Mouse (Mus musculus): ENCODE measurements around the gene Fbxo41. TPM values are rescaled to one million over a fixed set of nuclear protein-coding genes. Genes with fewer than 3 reads are reported as not detected.

Fbxo41 gene
- total RNA-seq, 4 experiments from 2014 or later, result 0.03 TPM; not detected in 2

DNA sequence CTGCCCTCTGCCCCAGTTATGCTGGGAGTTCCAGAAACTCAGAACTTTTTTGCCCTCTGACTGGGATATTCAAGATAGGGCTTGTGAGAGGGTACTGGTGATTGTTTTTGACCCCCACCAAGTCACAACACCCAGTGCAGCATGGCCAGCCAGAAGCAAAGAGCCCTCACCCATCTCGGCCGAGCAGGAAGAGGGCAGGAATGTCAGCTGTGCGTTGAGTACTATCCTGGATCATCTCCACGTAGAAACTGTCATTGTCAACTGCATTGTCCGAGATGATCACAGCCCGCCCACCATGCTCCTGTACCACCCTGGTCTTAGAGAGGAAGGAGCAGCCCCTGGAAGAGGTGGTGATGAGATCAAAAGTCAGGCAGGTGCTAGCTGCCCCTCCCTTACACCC lies 55.4 kb downstream of the Fbxo41 start:
- DNase-seq (ENCODE audit: low spot score), result no peak

DNA sequence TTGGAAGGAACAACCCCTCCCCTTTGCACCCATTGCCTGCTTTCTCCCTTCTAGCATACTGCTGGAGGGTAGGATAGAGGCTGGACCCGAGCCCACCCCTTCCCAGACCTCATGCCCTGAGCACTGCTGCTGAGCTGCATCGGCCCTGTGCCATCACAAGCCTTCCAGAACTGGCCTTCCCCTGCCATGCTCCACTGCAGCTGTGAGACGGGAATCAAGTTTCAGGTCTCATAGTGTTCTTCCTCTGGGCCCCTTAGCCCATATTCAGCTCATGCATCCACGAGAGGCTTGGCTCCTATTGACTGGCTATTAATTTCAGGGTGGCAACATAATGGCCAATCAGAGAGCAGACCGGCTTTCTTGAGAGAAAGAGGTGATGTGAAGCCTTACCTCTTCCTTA lies 57.5 kb downstream of the Fbxo41 start:
- DNase-seq (ENCODE audit: low spot score), result no peak

DNA sequence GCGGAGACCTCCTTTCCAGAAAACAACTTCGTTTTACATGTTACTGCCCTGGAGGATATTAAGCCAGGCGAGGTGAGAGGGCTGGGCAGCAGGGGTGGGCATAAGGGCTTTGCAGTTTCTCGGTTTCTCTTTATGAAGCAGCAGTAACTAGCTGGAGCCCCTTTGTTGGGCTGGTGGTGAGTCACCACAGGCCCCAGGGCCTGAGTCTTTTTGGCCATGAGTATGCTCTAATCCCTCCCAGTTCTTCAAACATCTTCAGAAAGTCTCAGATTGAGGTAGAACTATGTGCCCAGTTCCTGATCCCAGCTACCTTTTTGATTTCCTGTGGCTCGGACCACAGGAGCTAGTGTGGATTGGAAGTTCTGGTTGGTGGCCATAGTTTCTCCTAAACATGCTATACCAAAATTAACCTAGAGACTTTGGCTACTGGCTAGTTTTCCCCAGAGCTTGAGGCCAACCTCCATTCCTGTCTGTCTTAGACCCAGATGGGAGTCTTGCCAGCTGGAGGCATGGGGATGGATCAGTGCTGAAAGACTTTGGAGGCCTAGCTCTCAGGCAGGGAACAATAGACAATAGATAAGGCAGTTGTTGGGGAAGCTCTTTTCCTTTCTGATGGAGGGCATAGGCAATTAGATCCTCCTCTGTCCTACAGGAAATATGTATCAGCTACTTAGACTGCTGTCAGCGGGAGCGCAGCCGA lies 58.4 kb downstream of the Fbxo41 start:
- DNase-seq (ENCODE audit: low spot score), result no peak

DNA sequence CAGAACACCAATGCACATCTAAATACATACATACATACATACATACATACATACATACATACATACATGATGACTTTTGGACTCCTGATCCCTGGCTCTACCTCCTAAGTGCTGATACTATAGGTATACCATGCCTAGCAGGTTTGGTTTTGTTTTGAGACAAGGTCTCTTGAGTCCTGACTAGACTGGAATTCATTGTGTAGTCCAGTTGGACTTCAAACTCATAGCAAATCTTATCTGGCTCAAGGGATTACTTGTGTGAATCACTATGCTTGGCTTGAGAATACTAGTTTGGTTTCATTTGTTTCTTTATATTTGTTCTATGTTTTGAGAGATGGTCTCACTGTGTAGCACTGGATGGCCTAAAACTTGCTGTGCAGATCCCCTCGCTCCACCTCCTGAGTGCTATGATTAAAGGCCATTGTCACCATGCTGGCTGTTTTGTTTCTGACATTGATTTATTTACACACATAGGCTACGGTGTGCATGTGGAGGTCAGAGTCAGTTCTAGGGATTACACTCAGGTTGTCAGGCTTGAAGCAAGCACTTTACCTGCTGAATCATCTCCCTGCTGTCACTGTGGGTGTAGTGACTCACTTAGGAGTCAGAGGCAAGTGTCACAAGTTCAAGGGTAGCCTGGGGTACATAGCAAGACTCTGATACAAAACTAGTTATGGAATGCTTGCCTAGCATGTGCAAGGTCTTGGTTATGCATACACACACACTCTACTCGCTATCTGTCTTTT lies 59.1 kb downstream of the Fbxo41 start:
- DNase-seq (ENCODE audit: low spot score), result no peak

DNA sequence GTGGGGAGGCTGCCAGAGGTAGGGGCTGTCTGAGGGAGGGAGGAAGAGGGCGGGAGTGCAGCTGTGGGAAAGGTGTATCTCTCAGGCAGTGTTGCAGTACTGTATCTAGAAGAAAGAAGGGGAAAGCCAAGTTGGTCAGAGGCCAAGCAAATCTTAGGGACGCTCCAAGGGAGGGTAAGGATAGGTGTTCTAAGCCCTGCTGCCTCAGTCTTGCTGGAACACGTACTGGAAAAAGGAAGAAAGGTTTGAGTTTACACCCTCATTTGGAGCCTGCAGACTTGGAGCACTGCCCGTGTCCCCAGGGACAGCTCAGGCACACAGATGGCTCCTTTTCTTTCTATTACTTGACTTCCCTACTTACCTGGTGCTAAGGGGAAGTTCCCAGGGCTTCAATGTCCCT lies 61.7 kb downstream of the Fbxo41 start:
- DNase-seq (ENCODE audit: low spot score), result no peak

DNA sequence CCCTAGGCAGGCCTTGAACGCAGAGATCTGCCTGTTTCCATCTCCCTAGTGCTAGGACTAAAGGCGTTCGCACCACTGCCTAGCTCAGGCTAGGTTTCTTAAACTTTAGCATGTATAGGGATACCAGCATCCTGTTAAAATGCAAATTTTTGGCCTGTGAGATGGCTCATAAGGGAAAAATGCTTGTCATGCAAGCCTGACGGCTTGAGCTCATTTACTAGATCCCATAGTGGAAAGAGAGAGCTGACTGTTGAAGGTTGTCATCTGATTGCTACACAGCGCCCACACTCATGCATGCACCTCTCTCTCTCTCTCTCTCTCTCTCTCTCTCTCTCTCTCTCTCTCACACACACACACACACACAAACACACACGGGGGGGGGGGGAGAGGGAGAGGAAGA lies 66.2 kb downstream of the Fbxo41 start:
- no peak for DNase-seq (ENCODE audit: low spot score)

DNA sequence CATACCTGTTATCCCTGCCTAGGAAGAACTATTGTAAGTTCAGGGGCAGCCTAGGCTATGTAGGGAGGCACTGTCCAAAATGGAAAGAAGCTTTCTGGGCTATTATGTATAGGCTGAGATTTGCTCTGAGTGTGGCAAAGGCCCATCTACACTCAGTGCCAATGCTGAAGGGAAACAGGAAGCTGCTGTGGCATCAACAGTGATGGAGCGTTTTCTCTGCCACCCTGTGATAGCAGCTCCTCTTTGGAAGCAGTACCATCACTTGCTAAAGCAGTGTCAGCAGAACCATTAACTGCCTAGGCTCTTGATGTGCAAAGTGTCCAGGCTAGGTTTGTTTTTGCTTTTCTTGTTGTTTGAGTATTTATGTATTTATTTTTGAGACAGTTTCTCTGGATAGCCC lies 66.6 kb downstream of the Fbxo41 start:
- DNase-seq (ENCODE audit: low spot score), result no peak

DNA sequence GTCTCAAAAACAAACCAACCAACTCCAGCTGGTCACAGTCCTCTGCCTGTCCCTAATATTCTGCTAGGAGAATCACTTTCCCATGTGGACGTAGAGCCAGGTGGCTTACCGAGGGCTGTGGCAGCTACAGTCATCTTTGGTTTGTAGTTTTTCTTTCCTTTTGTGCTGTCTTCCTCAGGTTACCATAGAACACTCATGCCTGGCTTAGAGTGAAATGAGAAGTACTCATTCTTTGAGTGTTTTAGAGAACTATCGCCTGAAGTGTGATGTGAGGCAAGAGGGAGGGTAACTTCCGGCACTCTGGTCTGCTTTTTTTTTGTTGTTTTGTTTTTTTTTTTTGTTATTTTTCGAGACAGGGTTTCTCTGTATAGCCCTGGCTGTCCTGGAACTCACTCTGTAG lies 68.9 kb downstream of the Fbxo41 start:
- no peak for DNase-seq (ENCODE audit: low spot score)

DNA sequence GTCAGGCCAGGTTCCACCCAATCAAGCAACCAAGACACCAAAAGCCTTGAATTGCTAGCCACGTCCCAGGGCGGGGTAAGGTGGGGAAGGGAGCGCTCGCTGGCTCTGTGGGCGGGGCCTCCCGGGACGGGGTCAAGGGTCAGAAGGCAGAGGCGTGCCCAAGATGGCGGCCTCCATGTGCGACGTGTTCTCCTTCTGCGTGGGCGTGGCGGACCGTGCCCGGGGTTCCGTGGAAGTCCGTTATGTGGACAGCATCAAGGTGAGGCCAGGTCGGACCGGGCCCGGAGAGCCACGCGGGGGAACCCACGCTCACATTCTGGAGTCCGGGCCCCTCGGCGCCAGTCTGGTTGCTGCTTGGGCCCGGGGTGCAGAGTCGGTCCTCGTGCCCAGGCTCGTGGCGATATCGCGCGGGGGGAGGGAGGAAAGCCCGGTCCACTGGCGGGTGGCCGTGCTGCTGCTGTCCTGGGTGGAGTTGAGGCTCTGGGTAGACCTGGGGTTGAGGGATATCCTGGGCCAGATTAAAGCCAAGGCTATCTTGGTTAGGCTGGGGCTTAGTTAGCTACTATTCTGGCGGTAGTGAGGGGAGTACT lies 70.9 kb downstream of the Fbxo41 start, which contains the start of gene Smyd5:
TSS of gene Smyd5 (plus strand) at position 148 of the 590 bp plus-strand sequence.
- peak; percentile 79 for DNase-seq (ENCODE audit: low spot score)

DNA sequence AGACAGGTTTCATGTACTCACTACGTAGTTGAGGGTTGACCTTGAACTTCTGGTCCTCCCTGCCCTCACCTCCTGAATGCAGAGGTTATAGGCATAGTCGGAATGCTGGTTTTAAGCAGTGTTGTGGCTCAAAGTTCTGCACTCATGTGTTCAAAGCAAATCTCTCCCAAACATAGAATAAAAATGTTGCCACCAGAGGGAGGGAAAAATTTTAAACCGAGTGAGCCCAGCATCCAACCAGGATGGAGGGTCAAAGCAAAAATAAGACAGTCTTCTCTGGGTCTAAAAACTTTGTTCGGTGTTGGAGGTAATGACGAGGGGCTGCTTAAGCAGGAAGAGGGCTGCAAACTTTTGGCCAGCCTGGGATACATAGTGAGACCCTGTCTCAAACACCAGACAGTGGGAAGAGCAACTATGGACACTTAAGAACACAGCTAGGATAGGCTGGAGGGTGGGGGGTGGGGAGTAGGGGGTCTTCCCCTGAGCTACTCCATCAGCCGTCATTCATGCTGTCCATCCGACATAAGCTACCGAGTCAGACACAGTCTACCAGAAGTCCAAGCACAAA lies 71.4 kb downstream of the Fbxo41 start:
- DNase-seq (ENCODE audit: low spot score), result no peak

DNA sequence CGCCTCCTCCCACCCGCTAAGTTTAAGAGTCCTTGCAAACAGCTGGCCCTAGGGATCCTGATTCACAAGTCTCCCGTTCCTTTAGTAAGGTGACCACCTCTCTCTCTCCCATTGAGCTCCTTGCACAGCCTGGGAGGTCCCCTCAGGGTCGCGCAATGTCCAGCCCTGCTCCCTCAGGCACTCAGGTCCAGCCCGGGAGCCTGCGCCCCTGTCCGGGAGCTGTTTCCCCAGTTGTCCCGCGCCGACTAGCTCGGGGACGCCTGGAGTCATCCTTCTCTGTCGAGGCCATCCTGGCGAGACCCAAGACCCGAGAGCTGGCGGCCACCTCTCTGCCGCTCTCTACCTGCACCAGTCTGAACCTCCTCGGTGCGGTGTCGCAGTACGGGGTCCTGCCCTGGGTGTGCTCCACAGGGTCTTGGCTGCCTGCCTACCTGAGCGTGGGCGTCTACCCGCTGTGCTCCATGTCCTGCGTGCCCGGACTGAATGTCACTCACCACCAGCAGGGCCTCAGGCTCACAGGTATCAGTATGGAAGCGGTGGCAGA lies 78.9 kb downstream of the Fbxo41 start, which contains the start of gene Noto:
TSS of gene Noto (plus strand) at position 51 of the 544 bp plus-strand sequence.
- DNase-seq (ENCODE audit: low spot score), result no peak

Other genes with a start within 250 kb of the Fbxo41 start
- 1 to 10 TPM; 3.2 to 6.4 (median 4.5) TPM for gene Sfxn5, start 169.6 kb downstream of the Fbxo41 start, total RNA-seq (2022)
- 10 to 100 TPM; 62.7 to 80.9 (median 72.0) TPM for gene Rab11fip5, start 128.4 kb downstream of the Fbxo41 start, total RNA-seq (2022)
- gene Noto, start 79.1 kb downstream of the Fbxo41 start, total RNA-seq (2022), result not detected
- gene Smyd5, start 71.0 kb downstream of the Fbxo41 start, total RNA-seq (2022), result 10 to 100 TPM; 10.8 to 12.4 (median 11.6) TPM
- gene Cct7, start 51.5 kb downstream of the Fbxo41 start, total RNA-seq (2022), result 100 to 1,000 TPM; 135 to 164 (median 150) TPM
- gene Pradc1, start 51.0 kb downstream of the Fbxo41 start, total RNA-seq (2022), result 10 to 100 TPM; 11.5 to 12.6 (median 12.0) TPM
- gene Egr4, start 10.6 kb upstream of the Fbxo41 start, total RNA-seq (2022), result not detected
- 1 to 10 TPM; 2.0 to 2.1 (median 2.0) TPM for gene Alms1, start 84.5 kb upstream of the Fbxo41 start, total RNA-seq (2022)
- under 1 TPM in 2 of 4 experiments, not detected in 2; 0.30 to 0.72 TPM for gene Nat8f7, start 210.2 kb upstream of the Fbxo41 start, total RNA-seq (2022)

All from heart, adult 8-10 months (tissue).